Mouse (Mus musculus): Measurements from ENCODE around the gene Pmm2.

The Pmm2 gene

DNA sequence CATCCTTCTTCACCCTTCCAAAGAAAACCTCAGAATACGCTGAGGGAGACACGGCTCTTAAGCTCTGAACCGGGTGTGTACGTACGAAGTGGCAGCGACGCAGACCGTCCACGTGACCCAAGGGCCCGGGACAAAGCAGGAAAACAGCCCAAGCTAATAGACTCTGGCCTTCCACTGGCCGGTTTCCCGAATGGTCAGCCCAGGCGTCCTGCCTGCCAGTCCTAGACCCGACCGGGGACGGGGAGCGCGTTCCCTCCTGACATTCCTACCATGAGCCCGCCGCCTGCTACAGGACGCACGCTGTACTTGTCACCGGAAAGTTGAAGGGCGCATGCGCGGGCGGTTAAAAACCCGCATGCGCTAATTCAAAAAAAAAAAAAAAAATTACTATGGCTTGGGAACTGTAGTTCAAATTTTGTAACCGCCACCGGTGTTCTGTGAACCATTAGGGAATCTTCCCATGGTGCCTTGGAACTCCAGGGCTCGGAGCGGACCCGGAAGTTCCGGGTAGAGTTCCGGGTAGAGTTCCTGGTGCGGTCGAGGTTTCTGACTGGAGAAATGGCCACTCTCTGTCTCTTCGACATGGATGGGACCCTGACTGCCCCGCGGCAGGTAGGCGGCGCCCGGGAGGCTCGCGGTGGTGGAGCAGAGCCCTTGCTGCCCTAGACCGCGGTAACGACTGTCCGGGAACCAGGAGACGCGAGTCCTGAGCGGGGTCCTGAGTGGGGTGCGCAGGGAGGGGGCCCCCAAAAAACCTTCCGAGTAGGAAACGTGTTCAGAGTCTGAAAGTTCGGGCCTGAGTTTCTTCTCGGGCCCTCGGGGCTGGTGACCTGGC is at the start of gene Pmm2, which contains the start of gene Tmem186:
Gene Pmm2 (plus strand): TSS at position 458 of the 835 bp plus-strand sequence.
Gene Tmem186 (minus strand): TSS at position 496 of the 835 bp plus-strand sequence.
- peak; percentile 87 to 92 for DNase-seq

DNA sequence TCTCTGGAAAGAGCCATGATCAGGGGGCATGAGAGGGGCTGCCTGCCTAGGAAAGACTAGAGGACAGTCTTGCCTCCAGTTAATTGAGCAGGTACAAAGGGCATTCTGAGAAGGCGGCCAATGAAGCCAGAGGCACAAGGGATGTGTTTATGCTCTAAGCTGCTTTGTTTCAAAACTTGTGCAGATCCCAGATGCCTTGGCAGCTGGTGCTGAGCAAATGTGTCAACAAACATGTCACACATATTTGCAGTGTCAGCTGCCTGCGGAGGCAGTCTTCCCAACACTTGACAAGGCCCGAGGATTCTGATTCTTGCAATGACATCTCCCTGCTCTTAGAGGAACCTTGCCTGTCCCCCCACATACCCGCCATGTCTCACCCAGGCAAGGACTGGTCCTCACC is 42.1 kb upstream of the Pmm2 start:
- no peak for DNase-seq

DNA sequence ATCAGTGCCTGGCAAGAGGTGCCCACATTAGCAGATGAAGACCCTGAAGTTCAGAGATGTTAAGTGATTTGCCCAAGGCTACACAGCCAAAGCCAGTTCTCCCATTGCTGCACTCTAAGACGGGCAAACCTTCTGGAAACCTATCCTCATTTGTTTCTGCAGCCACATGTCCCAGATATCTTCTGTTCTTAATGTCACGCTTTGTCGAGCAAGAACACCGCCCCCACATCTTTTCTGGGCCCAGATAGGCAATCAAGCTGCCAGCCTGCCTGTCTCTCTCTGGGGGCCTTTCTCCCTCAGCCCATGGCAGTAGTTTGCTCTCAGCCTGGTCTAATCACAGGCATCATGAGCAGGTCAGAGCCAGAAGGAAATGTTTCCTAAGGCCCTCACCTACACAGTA is 41.1 kb upstream of the Pmm2 start:
- DNase-seq: no peak

DNA sequence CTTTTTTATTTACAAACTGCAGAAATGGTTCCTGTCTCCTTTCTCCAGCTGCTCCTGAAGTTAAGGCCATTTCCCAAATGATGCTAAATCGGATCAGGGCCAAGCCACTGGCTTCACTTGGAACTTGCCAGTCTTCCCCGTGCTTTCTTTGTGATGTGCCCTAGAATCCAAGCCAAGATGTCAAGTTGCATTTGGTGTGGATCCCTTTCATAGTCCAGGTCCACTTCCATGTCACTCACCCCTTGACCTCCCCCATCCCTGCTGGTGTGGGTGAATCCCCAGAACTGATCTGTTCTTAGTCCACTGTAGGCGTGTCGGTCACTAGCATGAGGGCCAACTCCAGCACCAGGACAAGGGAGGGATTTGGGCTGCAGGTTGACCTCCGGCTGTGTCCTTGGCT is 40.0 kb upstream of the Pmm2 start:
- DNase-seq: no peak

DNA sequence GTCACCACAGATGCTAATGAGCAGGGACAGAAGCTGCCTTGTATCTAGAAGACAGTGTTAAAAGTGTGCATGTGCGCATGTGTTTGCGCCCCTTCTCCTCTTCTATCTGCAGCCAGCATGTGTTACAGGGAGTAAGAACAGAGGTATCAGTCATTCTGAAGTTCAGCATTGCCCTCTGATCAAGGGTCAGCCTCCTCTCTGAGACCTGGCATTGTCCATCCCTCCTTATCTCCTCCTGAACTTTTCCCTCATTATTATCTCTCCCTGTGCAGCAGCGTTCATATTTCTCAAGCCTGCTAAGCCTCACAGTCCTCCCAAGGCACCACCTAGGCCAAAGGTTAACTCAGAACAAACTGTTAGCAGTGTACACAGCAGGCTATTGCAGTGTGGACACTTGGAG is 33.7 kb upstream of the Pmm2 start:
- DNase-seq: no peak

DNA sequence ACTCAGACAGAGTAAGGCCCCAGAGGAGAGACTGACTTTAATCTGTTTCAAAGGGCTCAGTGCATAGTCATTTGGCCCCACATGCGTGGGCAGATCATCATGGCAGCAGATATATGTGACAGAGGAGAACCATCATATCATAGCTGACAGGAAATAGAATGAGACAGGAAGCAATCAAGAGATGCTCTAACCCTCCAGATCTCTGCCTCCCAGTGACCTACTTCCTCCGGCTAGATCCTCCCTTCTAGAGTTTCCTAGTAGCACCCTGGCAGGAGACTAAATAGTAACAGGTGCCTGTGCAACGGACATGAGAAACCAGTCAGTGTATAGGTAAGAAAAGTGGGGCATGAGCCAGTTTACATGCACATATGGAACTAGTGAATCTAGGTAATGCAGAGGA is 27.1 kb upstream of the Pmm2 start:
- DNase-seq: no peak

DNA sequence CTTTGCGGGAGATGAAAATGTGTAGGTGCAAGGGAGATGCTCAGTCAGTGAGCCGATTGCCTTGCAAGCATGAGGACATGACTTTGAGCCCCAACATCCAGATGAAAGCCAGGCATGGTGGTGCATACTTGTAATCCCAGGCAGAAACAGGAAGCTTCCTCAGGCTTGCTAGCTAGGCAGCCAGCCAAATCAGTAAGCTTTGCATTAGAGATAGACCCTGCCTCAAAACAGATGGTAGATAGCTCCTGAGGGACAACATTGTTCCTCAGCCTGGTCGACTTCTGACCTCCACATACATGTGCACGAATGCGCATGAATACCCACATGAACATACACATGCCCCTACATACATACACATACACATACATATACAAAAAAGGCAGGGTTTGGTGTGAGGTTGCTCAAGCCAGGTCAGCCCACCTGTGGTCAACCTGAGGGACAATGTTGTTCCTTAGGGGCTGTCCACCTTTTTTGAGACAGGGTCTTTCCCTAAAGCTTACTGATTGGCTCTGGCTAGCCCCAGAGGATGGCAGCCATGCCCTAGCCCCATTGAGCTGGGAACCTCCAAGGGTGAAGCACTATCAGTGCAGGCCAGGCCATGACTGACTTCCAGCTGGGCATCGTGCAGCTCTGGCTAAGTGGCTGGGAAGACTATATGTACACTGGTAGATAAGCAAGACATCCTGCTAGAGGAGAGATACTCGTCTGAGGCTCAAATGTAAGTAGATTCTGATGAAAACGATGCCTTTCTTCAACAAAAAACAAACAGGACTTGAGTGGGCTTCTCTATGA is 25.1 kb upstream of the Pmm2 start:
- DNase-seq: no peak

DNA sequence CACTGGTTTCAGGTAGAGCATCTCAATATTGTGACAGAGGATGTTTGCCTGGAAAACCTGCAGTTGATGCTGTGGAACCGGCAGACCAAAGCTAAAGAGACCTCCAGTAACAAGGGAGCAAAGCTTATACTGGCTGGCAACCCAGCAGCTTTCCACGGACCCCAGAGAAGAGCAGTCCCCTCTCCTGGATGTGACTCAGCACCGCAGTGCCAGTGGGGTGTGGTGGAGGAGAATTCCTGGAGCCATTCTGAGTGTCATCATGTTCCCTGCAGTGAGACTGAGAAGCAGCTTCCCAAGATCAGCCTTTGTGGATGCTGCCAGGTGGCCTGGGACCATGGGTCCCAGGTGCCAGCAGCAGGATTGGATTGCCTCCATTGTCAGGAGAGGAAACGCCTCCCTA is 24.4 kb upstream of the Pmm2 start:
- no peak for DNase-seq

DNA sequence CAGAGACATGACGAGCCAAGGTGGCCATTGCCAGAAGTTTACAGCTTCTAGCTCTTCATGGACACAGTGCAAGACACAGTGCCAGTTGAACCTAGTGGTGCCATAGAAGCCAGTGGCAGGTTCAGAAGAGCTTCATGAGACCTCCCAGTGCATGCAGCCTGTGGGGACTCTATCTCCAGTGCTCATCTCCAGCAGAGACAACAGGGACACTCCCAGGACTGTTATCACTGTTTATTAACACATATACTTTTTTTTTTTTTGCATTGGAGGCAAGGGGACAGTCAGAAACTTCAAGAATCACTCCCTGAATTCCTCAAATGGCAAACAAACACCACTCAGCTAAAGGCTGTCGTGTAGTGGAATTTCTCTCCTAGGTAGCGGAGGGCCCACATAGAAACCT is 24.0 kb upstream of the Pmm2 start:
- DNase-seq: no peak

DNA sequence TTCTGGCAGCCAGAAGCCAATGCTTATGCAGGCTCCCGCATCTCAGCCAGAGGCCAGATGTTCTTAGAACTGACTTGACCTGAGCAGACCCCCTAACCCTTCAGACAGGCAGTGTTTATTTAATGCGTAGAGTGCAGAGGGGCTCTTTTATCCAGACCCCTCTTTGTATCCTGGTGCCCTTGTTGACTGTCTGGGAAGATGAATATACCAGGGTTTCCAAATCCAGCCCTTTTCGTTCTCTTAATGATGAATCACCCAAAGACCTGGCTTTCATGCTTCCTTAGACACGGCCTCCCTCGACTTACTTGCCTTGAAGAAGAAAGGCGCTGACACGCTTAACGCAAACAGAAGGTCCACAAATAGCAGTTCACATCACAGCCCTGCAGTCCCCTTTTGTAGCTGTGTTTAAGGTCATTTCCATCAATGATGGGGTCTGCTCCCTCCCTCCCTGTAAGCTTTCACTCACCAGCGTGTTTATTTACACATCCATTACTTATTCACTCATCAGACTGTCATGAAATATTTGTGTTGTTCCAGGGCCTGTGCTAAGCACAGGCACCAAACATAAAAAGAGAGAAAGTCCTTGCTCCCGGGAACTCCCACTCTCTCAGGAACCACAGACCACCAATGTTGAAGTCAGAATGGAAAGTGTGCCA is 17.7 kb upstream of the Pmm2 start:
- no peak for DNase-seq

DNA sequence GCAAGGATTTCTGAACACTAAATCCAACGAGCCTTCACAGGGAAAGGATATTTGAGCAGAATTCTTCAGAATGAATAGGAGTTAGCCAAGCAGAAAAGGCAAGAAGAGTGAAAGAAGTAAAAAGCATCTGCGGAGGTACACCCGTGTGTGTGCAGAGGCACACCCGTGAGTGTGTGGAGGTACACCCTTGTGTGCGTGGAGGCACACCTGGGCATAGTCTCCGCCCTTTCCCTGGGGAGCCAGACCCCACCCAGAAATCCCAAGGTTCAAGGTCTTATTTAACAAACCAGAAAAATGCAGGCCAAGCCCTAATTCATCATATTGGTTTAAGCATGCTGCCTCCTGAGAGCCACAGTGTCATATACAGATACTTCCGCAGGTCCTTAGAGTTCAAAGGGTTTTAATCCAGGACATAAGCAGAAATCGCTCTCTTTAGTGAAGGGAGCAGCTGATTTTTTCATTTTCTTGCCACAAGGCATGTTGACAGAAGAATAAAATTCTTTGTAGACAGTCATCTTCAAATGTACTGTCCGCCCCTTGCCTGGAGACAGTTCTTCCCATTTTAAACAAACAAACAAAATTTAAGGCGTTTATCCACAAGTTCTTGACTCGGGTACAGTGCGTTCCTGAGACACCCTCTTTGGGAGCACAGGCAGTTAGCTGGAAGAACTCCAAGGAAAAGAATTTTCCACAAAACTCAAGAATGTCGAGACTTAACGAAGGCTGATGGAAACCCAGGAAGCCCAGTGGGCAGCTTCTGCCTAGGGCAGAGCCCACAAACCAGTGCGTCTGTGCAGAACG is 17.0 kb upstream of the Pmm2 start:
- no peak for DNase-seq

DNA sequence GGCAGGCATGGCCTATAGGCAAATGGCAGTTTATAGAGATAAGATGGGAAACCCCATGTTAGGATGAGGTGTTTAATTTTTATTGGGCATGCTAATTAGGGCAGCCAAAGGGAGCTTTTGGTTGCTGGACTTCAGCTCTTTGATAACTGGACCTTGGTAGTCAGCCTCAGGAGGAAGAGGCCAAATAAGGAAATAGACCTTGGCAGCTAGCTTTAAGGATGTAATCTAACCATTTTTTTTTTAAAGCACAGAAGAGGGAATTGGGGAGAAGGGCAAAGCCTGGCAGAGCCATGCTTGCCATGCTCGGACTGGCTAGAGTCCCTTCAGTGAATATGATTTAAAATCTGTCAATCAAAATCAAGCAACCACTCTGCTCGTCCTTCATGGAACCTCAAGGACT is 7.1 kb upstream of the Pmm2 start:
- no peak for DNase-seq

DNA sequence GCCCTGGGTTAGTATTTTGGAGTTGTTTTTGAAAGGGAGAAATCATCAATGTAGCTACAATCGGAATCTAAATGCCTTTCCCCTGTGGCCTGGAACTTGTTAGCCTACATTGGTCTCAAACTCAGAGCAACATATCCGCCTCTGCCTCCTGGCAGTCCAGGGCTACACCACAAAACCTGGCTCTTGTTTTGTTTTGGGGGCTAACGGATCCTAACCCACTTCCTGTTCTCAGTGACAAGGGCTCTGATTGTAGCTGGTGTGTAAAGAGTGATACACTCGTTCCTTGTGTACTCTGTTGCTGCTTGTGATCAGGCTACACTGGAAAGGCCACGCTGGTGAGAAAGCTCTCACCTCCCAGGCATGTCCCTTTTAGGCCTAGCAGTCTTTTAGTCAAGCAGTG is 6.0 kb upstream of the Pmm2 start:
- DNase-seq: no peak

DNA sequence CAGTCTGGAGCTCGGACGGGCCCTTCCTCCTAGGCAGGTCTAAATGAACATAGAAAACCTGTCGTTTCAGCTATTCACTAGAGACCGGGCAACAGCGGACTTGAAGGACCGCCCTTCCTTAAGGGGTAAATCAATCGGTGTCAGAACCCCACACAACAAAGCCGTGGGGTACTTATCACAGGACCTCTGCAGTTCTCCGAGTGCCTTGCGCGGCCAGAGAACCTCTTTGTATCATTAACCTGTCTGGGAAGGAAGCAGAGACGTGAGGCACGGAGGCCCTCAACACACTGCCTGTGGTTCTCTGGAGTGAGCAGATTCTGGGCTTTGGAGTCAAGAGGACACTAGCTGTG is 632 bp upstream of the Pmm2 start:
- no peak for DNase-seq

DNA sequence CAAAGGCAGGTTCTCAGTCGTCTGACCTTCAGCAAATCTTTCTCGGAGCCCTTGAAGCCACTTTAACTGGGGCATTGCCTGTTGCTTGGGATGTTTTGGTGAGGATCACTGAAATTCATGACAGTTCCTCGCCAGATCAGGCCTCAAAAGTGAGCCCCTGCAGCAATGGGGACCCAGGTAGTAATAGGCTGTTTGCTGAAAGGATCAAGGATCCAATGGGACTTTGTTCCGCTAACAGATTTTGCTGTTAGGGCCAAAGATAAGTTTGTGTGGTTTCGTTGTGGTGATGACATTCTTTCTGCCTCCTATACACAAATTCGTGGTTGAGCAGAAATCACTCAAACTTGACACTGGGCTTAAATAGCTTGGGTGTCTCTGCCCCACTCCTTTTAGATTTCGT is 657 bp downstream of the Pmm2 start:
- DNase-seq: no peak

DNA sequence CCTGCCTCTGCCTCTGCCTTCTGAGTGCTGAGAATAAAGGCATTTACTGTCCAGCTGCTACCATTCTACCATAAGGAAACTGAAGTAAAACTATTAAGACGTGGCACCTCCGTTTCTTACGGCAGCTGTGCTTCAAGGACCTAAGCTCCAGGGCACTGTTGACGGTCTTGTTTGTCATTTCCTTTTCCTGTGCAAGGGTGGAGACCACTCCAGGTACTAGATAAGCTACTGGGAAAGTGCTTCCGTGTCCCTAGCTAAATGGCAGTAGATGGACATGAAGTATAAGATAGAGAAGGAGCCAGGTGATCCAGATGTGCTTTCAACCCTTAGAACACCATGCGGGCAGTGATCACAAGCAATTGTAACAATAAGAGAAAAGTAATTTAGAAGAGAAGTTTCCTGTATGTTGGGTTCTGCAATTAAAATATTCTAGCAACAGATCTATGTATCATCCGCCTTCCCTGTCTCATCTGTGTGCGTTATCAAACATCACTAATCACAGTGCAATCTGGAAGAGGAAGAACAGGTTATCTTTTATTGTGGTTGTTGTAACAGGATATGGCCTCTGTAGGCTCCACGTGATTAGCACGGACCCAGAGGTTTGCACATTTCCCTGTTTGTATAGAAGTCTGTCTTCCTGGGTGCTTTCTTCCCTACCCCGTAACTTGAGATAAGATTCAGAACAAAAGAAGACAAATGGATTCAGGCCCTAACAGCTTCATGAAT is 2.2 kb downstream of the Pmm2 start:
- no peak for DNase-seq

DNA sequence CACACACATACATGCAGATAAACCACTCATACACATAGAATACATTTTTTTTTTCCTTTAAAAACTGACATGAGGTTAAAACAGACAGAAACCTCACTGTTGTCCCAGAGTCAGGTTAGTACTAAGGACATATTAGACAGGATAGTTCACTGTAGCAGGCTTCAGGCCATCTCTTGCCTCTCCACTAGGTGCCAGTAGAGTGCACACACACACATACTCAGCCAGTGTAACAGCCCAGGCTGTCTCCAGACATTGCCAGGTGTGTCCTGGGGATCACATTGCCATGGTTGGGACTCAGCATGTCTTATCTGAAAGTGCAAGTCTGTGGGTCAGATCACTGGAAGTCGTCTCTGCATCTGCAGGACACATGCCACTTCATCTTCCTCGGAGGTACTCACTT is 6.4 kb downstream of the Pmm2 start:
- DNase-seq: peak; percentile 37 to 60

DNA sequence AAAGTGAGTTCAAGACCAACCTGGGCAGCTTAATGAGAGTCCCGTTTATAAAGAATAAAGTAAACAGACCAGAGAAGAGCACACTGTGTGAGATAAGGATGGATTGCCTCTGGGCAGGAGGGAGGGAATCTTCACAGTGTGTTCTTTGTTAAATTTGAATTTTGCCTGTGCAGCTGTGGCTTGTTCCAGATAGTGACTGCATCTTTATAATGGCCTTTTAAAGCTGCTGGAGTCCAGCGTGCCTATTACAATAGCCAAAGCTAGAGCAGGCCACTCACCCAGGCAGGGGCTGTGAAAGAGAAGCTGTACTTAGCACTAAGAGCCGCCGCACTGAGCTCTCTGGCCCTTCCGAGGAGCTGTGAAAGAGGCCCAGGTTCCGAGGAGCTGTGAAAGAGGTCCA is 8.1 kb downstream of the Pmm2 start:
- no peak for DNase-seq

DNA sequence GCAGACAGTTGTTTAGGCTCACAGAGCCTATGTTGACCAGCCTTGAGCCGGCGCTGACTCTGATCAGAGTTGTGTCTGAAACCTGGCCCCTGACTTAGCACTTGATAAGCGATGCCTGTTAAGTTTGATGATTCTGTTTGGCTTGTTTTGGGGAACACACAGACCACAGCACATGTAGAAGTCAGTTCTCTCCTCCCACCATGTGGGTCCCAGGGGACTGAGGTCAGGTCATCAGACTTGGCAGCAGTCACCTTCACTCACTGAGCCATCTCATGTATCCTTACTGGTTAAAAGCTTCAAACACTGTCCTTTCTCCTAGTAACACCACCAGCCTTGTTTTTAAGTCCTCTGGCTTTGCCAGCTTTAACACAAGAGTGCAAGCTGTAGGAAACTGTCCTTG is 12.5 kb downstream of the Pmm2 start:
- DNase-seq: no peak

DNA sequence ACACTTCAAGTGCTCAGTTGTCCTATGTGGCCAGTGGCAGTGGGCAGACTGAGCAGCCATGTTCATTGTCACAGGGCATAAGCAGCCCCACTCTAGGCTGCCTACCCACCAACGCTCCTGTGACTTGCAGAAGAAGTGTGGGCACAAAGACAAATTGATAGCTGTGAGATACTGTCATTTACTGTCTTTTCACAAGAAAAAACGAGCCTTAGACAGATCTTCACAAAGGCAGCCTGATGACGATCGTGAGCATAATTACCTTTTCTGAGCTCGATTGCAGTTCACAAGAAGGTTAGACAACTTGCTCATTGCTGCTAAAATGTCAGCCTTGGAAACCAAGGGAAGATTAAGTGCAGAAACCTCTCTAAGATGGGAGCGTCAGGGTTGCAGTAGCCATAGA is 17.6 kb downstream of the Pmm2 start:
- DNase-seq: no peak

DNA sequence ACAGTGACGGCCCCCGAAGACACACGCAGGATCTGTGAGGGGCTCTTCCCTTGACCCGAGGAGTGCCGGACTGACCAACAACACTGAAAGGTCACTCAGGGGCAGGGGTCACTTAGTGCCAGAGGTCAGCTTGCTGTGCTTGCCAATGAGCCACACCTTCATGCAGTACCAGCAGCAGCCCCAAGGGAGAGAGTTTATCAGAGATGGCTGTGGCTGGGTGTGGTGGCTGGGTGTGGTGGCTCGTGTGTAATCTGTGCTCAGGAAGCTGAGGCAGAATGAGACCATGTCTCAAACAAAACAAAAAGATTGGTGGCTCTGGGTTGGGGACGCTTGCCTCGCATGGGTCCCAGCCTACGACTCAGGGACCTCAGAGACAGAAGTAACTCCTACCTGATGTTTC is 18.1 kb downstream of the Pmm2 start:
- DNase-seq: no peak

DNA sequence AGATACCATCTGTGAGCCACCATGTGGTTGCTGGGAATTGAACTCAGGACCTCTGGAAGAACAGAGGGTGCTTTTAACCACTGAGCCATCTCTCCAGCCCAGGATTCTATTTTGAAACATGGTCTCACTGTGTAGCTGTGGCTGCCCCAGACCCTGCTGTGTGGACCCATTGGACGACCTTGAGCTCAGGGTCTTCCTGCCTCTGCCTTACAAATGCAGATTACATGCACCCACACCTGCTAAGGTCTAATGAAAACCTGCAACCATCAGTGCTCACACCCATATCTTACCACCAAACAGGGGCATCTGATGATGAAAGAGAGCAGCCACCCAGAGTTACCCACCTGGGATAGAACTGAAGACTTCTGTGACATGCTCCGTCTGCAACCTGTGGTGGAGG is 18.8 kb downstream of the Pmm2 start:
- DNase-seq: no peak
